Mouse (Mus musculus) layer of hippocampus, adult 8-10 months (tissue): Measurements from ENCODE around the gene Olfr1508. TPM values are rescaled to one million over a fixed set of nuclear protein-coding genes. Genes with fewer than 3 reads are reported as not detected.
"Not testable (repeated sequence)": the region's sequence is repeated elsewhere in the genome, so short reads cannot be mapped to it uniquely, and the experiment has no call there.

Experiments
- DNase-seq, 2 experiments: peaks; one replicate each; pipeline ENCODE4 v3.0.0; 2022; ENCODE audit warnings: low spot score in 2 of 2
- total RNA-seq, 4 experiments: library from RNA; stranded (reverse); gene quantifications; 2 replicates each; pipeline ENCODE4 v1.2.4; 2022

Olfr1508 gene
- total RNA-seq, result not detected

DNA sequence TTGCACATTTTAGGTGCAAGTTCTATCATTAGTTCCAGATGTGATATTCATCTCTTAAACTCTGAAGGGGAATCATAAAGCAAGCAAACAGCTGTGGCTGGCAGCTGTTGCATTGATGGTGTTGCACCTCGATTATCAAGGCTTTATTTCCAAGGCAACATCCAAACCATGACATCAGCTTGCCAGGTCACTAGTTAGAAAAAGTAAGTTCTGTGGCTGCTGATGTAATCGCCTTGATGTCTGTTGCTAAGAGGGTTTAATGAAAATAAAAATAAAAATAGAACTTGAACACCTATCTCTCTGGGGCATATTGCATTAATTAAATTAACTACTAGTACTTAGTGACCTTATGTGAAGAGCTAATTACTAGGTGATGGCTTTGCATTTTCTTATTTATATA is at the start of gene Olfr1508:
Gene Olfr1508, minus strand, starts transcription at position 101 of the 400 bp plus-strand sequence.
- no peak for DNase-seq

DNA sequence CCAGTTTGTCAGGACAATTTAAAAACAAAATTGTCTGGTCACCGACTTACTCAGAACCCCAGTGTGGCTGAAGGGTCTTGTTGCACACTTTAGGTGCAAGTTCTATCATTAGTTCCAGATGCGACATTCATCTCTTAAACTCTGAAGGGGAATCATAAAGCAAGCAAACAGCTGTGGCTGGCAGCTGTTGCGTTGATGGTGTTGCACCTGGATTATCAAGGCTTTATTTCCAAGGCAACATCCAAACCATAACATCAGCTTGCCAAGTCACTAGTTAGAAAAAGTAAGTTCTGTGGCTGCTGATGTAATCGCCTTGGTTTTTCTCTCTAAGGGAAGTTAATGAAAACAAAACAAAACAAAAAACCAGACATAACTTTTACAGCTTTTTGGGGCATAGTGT is 28.2 kb upstream of the Olfr1508 start, which contains the start of gene Olfr1507:
Gene Olfr1507, minus strand, starts transcription at position 234 of the 400 bp plus-strand sequence.
- DNase-seq, result no peak

DNA sequence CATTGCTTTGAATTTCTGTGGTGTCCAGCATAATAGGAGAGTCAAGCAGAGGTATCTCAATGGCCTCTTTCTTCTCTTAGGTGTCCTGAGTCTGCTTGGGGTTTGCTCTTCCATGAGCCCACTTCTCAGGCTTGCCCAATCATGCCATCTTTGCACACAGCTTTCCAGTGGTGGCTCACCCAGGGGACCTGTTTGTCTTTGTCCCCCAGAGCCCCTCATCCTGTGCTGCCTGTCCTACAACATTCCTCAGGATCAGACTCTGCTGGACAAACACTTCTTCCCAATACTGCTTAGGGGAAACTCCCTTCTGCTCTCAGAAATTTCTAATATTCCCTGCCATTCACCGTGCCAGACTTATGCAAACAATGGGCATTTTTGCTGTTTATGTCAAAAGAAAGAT is 1.6 kb downstream of the Olfr1508 start:
- DNase-seq, result no peak

DNA sequence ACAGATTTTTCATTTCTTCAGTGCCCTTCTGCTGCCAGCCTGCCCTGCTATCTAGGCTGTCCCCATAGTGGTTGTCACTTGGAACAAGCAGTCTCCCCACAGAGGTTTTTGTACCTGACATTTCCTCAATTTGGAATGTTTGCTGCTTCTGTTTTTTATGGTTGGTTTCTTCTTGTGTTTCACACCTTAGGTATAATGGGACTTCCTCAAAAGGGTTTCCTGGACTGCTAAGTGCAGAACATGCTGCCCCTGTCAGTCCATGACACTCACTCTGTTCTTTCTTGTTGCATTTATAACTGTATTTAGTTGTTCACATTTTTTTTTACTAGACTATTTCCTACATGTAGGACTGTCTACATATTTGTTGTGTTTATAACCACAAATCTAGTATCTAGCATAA is 5.4 kb downstream of the Olfr1508 start:
- DNase-seq, result no peak

DNA sequence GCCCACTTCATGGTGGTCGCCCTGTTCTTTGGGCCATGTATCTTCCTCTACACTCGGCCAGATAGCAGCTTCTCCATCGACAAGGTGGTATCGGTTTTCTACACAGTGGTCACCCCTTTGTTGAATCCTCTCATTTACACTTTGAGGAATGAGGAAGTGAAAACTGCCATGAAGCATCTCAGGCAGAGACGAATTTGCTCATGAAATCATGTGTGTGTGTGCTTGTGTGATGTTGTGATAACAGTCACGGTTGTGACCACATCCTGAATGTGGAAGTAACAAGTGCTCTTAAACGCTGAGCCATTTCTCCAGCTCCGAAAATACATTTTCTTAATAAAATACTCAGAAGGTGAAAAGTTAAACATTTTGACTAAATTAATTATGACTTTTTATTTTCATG is 16.2 kb downstream of the Olfr1508 start:
- no peak for DNase-seq

DNA sequence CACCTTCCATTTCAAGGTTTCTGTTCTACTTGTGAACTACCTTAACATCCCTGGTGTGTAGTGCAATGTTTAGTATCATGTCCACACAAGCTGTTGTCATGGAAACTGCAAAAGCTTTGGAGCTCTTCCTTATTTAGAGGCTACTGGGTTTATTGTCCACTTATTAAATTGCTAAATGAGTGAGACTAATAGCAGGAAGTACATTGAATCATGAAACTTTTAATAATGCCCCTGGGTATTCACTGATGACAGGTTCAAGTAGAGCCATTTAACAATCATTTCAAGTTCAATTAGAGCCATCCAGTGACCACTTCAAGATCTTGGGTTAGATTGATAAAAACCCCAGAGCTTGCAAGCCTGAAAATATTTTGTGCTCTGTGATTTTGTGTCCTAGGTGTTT is 24.6 kb downstream of the Olfr1508 start, which contains the start of gene Olfr1509:
Gene Olfr1509, plus strand, starts transcription at position 301 of the 400 bp plus-strand sequence.
- no peak for DNase-seq

DNA sequence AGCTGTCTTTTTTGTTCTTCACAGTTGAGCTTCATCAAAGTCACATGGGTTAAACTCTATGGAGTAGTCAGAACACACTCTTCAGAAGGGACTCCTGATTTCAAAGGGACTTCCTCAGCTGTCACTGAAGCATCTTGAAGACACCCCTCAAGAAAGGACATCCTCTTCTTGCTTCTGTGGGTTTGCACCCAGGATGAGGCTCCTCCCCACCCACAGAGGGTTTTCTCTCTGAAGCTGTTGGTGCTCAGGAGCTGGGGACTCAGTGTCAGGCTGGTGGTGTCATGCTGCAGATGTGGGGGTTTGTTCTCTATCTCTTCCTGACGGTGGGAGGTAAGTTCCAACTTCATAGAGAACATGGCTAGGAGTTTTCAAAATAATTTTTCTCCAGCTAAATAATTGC is 39.6 kb downstream of the Olfr1508 start:
- no peak for DNase-seq

DNA sequence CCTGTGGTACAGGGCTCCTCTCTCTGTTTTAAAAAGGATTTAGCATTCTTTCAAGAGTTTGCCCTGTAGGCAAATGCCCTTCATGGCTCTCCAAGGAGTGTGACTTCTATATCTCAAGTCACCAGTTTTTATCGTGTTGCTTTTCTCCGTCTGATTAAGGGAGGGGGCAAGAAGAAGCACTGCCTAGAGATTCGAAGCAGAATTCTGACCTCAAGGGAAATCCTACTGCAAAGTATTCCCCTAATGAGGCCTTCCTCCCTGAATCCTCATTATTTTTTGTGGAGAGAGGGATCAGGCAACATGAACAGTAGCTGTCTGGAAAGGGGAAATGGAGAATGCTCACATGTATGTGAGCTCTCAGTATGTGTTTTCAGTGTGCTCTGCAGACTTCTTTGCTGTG is 53.0 kb downstream of the Olfr1508 start, which contains the start of gene Olfr1510:
Gene Olfr1510, minus strand, starts transcription at position 101 of the 400 bp plus-strand sequence.
- no peak for DNase-seq

DNA sequence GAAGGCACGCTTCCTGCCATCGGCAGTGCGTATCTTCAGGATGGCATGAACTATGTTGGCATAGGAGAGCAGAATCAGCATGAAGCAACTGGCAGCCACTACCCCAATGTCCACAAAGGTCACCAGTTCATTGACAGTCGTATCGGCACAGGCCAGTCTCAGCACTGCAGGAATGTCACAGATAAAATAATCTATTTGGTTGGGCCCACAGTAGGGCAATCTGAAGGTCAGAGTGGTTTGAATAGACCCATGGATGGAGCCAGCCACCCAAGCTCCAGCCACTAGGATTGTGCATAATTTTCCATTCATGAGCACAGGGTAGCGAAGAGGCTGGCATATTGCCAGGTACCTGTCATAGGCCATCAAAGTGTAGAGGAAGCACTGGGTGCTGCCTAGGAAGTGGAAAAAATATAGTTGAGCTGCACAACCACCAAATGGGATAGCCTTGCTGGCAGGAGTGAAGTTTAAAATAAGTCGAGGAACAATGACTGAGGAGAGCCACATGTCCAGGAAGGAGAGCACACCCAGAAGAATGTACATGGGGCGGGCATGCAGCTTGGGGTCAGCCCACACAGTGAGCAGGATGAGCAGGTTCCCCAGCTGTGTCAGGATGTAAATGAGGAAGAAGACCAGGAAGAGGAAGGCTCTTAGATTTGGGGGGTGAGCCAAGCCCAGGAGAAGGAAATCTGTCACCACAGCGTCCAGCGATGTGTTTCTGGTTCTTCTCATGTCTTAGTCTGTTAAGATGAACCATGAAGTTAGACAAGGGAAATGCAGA is 57.0 kb downstream of the Olfr1508 start:
- DNase-seq, result not testable (repeated sequence)

Other genes starting within 250 kb of the Olfr1508 start
- 100 to 1,000 TPM in 3 of 4 experiments, 10 to 100 TPM in 1; 94.4 to 117 (median 110) TPM for gene Chd8, start 209.7 kb downstream of the Olfr1508 start, total RNA-seq
- gene Tox4, start 188.3 kb downstream of the Olfr1508 start, total RNA-seq, result 10 to 100 TPM; 58.5 to 76.8 (median 70.4) TPM
- gene Rab2b, start 187.9 kb downstream of the Olfr1508 start, total RNA-seq, result 10 to 100 TPM; 33.2 to 41.8 (median 37.8) TPM
- gene Mettl3, start 162.4 kb downstream of the Olfr1508 start, total RNA-seq, result 10 to 100 TPM; 35.5 to 54.7 (median 43.9) TPM
- 10 to 100 TPM; 44.9 to 46.8 (median 45.8) TPM for gene Sall2, start 138.7 kb downstream of the Olfr1508 start, total RNA-seq
- not detected for gene Olfr1513, start 111.1 kb downstream of the Olfr1508 start, total RNA-seq
- gene Olfr1512, start 88.3 kb downstream of the Olfr1508 start, total RNA-seq, result not detected
- not detected for gene Olfr1511, start 70.1 kb downstream of the Olfr1508 start, total RNA-seq
- gene Olfr1510, start 53.1 kb downstream of the Olfr1508 start, total RNA-seq, result not detected
- gene Olfr1509, start 24.5 kb downstream of the Olfr1508 start, total RNA-seq, result not detected
- gene Olfr1507, start 28.3 kb upstream of the Olfr1508 start, total RNA-seq, result not detected